Mouse (Mus musculus) midbrain, embryonic 12.5 days (tissue): Measurements from ENCODE around the gene Mup4. TPM values are rescaled to one million over a fixed set of nuclear protein-coding genes. Genes with fewer than 3 reads are reported as not detected.

ENCODE experiments used
- ATAC-seq: fragments of 200-750 bp; cut with Nextera tagmentation; 2 replicates; pipeline ENCODE4 v1.8.0; 2017; ENCODE audit warnings: low read depth, moderate TSS enrichment, moderate library complexity; ENCODE audit not compliant: low FRiP score
- H3K27ac ChIP-seq: fragments of 300-500 bp; sonication (generic); replicated peaks from 2 replicates; pipeline ENCODE4 v1.5.1; 2016; ENCODE audit warnings: mild to moderate bottlenecking
- H3K27me3 ChIP-seq: fragments of 300-500 bp; sonication (generic); 2 replicates; pipeline ENCODE4 v1.6.1; 2016; ENCODE audit warnings: mild to moderate bottlenecking
- H3K36me3 ChIP-seq: fragments of 300-500 bp; sonication (generic); 2 replicates; pipeline ENCODE4 v1.6.1; 2016
- H3K4me1 ChIP-seq: fragments of 300-500 bp; sonication (generic); 2 replicates; pipeline ENCODE4 v1.6.1; 2016
- H3K4me2 ChIP-seq: fragments of 300-500 bp; sonication (generic); replicated peaks from 2 replicates; pipeline ENCODE4 v1.6.1; 2016; ENCODE audit warnings: mild to moderate bottlenecking, moderate library complexity
- H3K4me3 ChIP-seq: fragments of 300-500 bp; sonication (generic); 2 replicates; pipeline ENCODE4 v1.5.1; 2016; ENCODE audit warnings: mild to moderate bottlenecking
- H3K9ac ChIP-seq: fragments of 300-500 bp; sonication (generic); replicated peaks from 2 replicates; pipeline ENCODE4 v1.6.1; 2016; ENCODE audit warnings: mild to moderate bottlenecking, moderate library complexity
- H3K9me3 ChIP-seq: fragments of 300-500 bp; sonication (generic); 2 replicates; pipeline ENCODE4 v1.6.1; 2016; ENCODE audit warnings: mild to moderate bottlenecking
- WGBS: fragments of 180-500 bp; shearing (Covaris S2); methylation state at CpG from one replicate; pipeline ENCODE4 v1.1.7; 2016; 5-methylcytosine and 5-hydroxymethylcytosine counted together
- polyA plus RNA-seq: library from polyadenylated mRNA; unstranded; fragments of >200 nt; fragmentation: Nextera tagmentation; extraction: Ambion mirVana; gene quantifications from 2 replicates; pipeline ENCODE4 v1.2.1, GENCODE M21; 2016

Mup4 gene
- polyA plus RNA-seq, 1 experiment from 2014 or later = not detected

DNA sequence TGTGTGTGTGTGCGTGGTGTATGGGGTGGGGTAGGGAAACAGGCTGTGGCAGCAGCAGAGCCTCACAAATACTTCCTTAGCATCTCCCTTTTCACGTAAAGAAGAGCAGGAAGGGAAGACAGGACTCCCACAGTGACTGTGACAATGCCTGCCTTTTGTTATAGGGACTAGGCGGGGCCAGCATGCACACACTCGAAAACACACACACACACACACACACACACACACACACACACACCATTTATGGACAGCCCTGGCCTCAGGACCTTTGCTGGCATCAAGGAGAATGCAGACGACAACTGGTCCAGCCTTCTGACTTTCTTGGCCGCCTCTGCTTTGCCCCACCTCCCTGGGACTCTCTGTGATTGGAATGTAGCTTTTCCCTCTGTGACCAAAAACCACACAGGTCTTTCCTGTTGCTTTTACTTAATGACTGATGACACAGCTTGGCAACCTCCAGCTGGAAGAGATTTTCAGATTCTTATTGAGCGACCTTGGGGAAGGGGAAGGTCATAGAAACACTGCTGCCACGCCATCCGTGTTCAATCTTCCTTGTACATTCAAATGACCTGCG lies 52.8 kb downstream of the Mup4 start:
- H3K4me1 ChIP-seq = no peaks in the 10 kb centered on the region
- no peak for ATAC-seq
- H3K4me2 ChIP-seq = no peak overlapping the region
- H3K27ac ChIP-seq = no peak overlapping the region
- 53% methylated on average over 10 of the region's 10 CpGs for WGBS
- no peaks in the 10 kb centered on the region for H3K36me3 ChIP-seq
- H3K4me3 ChIP-seq = no peak overlapping the region
- H3K27me3 ChIP-seq = no peaks in the 10 kb centered on the region
- no peaks in the 10 kb centered on the region for H3K9me3 ChIP-seq
- no peak overlapping the region for H3K9ac ChIP-seq

DNA sequence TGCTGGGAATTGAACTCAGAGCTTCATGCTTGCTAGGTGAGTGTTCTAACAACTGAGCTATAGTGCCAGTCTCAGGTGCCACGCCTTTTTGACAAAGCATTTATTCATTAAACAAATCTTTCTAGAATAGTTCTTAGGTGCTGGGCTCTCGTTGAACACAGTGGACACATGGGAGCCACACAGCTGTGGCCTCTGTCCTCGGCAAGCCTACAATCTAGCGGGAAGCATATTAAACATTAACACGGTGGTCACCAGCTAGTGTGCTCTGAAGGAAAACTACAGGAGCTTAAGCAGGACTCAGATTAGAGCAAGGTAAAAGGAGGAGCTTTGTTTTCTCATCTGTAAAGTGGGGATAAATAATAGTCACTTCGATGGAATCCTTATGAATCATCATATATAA lies 53.4 kb downstream of the Mup4 start:
- ATAC-seq = no peak
- Histone ChIP-seq H3K4me3 (no peak overlapping the region), H3K9me3 (no peaks in the 10 kb centered on the region), H3K27me3 (no peaks in the 10 kb centered on the region), H3K4me2 (no peak overlapping the region), H3K36me3 (no peaks in the 10 kb centered on the region), H3K27ac (no peak overlapping the region), H3K4me1 (no peaks in the 10 kb centered on the region), H3K9ac (no peak overlapping the region)
- 89% methylated on average over 6 of the region's 6 CpGs for WGBS

Other genes with a start within 250 kb of the Mup4 start
- 94.5 and 101 TPM in 2 replicates for gene Inip, start 159.1 kb downstream of the Mup4 start, polyA plus RNA-seq
- gene Snx30, start 154.9 kb downstream of the Mup4 start, polyA plus RNA-seq = 14.5 and 18.4 TPM in 2 replicates
- not detected in 2 replicates for gene Slc46a2, start 45.7 kb downstream of the Mup4 start, polyA plus RNA-seq
- gene Mup6, start 3.6 kb upstream of the Mup4 start, polyA plus RNA-seq = not detected in 2 replicates
- gene Mup7, start 109.8 kb upstream of the Mup4 start, polyA plus RNA-seq = not detected in 2 replicates
- not detected in 2 replicates for gene Mup2, start 193.6 kb upstream of the Mup4 start, polyA plus RNA-seq